Mouse (Mus musculus) megakaryocyte progenitor cell, adult 5-6 weeks (primary cell): Measurements from ENCODE around the gene Klhl21. TPM values are rescaled to one million over a fixed set of nuclear protein-coding genes. Genes with fewer than 3 reads are reported as not detected.

ENCODE experiments used
- total RNA-seq, 2 experiments: library from RNA; stranded (forward) in 1 of 2; stranded (reverse) in 1 of 2; fragments of 157-497, 149-512 nt in 1 of 2; fragments of 200-1000 nt in 1 of 2; gene quantifications; 2 replicates each; pipeline versions ENCODE4 v1.2.3 to v1.2.4; 2015 to 2017

Gene Klhl21
- total RNA-seq, 2 experiments from 2014 or later, result 3.6 to 7.9 TPM

Other genes with a start within 250 kb of the Klhl21 start
- gene Camta1, start 146.9 kb upstream of the Klhl21 start, total RNA-seq (2015), result 77.9 and 81.5 TPM in 2 replicates
- gene Camta1, start 146.9 kb upstream of the Klhl21 start, total RNA-seq (2017), result 16.3 and 40.1 TPM in 2 replicates
- gene Dnajc11, start 75.1 kb upstream of the Klhl21 start, total RNA-seq (2015), result 35.5 and 45.2 TPM in 2 replicates
- 89.2 and 106 TPM in 2 replicates for gene Dnajc11, start 75.1 kb upstream of the Klhl21 start, total RNA-seq (2017)
- 7.2 and 8.0 TPM in 2 replicates for gene Thap3, start 19.8 kb upstream of the Klhl21 start, total RNA-seq (2015)
- 6.1 and 6.4 TPM in 2 replicates for gene Thap3, start 19.8 kb upstream of the Klhl21 start, total RNA-seq (2017)
- 2.8 and 4.6 TPM in 2 replicates for gene Phf13, start 12.5 kb upstream of the Klhl21 start, total RNA-seq (2015)
- 1.0 and 2.7 TPM in 2 replicates for gene Phf13, start 12.5 kb upstream of the Klhl21 start, total RNA-seq (2017)
- gene Zbtb48, start 18.9 kb downstream of the Klhl21 start, total RNA-seq (2015), result 7.4 and 10.3 TPM in 2 replicates
- 4.8 and 6.6 TPM in 2 replicates for gene Zbtb48, start 18.9 kb downstream of the Klhl21 start, total RNA-seq (2017)
- gene Tas1r1, start 29.8 kb downstream of the Klhl21 start, total RNA-seq (2015), result 0.71 and 0.91 TPM in 2 replicates
- gene Tas1r1, start 29.8 kb downstream of the Klhl21 start, total RNA-seq (2017), result 1.2 and 3.2 TPM in 2 replicates
- gene Nol9, start 30.5 kb downstream of the Klhl21 start, total RNA-seq (2015), result 26.9 and 28.4 TPM in 2 replicates
- 33.4 and 35.1 TPM in 2 replicates for gene Nol9, start 30.5 kb downstream of the Klhl21 start, total RNA-seq (2017)
- gene Plekhg5, start 63.7 kb downstream of the Klhl21 start, total RNA-seq (2015), result 0.66 and 1.2 TPM in 2 replicates
- 1.6 and 2.6 TPM in 2 replicates for gene Plekhg5, start 63.7 kb downstream of the Klhl21 start, total RNA-seq (2017)
- 1.5 TPM in 1 of 2 replicates, not detected in the other for gene Tnfrsf25, start 107.1 kb downstream of the Klhl21 start, total RNA-seq (2015)
- gene Tnfrsf25, start 107.1 kb downstream of the Klhl21 start, total RNA-seq (2017), result 0.10 TPM in 1 of 2 replicates, not detected in the other
- 1.1 and 1.3 TPM in 2 replicates for gene Espn, start 143.6 kb downstream of the Klhl21 start, total RNA-seq (2015)
- gene Espn, start 143.6 kb downstream of the Klhl21 start, total RNA-seq (2017), result 0.91 TPM in 1 of 2 replicates, not detected in the other
- not detected in 2 replicates for gene Hes2, start 150.1 kb downstream of the Klhl21 start, total RNA-seq (2015)
- not detected in 2 replicates for gene Hes2, start 150.1 kb downstream of the Klhl21 start, total RNA-seq (2017)
- 75.9 and 76.7 TPM in 2 replicates for gene Acot7, start 169.3 kb downstream of the Klhl21 start, total RNA-seq (2015)
- 72.6 and 79.3 TPM in 2 replicates for gene Acot7, start 169.3 kb downstream of the Klhl21 start, total RNA-seq (2017)